Mouse (Mus musculus) embryo, embryonic 9.5 days (tissue): ENCODE results near the gene Lmna.
A peak's percentile ranks its signal among the peaks of the same experiment; 100 is the strongest.

Experiments used
- DNase-seq: peaks from one replicate; pipeline ENCODE4 v3.0.0-alpha.2; 2017; ENCODE audit errors: extremely low spot score

The Lmna gene

DNA sequence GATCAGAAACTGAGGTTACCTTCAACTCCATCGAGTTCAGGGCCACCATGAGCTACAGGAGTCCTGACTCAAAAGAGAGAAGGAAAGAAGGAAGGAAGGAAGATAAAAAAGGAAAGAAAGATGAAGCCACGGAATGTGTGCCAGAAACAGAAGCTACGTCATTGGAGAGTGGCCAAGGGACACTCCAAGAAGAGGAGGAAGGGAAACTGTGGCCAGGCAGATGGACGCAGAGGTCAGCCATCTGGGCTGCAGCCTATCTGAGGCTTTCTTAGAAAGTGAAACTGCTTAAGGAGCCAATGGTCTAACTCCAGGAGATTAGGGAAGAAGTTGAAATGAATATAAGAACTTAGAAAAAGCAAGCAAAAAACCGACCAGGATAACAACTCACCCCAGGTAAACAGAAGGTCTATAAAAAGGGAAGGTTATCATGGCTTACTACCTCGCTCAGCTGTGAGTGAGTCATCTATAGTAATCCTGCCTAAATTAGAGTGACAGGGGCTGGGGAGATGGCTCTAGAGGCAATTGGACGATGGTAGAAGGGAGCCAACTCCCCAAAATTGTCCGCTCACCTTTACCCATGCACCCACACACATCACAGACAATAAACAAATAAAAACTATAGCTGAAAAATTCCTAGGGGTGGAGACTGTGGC lies 63.2 kb downstream of the Lmna start:
- no peak for DNase-seq

DNA sequence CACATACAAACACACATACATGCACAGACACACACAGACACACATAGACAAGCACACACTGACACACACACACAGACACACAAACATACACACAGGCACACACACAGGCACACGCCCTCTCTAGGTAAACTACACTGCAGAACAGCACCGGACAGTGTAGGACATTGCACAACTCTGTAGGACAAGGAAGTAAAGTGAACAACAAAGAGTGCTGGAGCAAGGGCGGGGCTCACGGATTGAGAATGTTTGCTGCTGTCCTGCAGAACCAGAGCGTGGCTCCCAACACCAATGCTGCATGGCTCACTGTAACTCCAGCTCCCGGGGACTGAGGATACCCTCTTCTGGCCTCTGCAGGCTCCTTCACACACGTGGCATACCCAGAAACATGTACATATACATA lies 66.9 kb downstream of the Lmna start:
- no peak for DNase-seq

DNA sequence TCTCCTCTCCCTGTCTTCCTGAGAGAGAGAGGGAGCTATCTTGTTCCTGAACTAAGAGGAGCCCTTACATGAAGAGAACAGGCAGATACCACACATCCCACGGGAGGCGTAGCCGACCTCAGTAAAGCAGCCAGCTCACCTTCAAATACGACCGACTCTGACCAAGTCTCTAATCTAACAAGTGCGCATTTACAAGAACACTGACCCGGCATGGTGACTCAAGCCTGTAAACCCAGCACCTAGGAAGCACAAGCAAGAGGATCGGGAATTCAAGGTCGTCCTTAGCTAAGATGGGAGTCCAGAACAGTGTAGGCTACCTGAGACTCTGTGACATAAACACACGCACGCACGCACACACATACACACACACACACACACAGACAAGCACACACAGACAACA lies 67.3 kb downstream of the Lmna start:
- no peak for DNase-seq

DNA sequence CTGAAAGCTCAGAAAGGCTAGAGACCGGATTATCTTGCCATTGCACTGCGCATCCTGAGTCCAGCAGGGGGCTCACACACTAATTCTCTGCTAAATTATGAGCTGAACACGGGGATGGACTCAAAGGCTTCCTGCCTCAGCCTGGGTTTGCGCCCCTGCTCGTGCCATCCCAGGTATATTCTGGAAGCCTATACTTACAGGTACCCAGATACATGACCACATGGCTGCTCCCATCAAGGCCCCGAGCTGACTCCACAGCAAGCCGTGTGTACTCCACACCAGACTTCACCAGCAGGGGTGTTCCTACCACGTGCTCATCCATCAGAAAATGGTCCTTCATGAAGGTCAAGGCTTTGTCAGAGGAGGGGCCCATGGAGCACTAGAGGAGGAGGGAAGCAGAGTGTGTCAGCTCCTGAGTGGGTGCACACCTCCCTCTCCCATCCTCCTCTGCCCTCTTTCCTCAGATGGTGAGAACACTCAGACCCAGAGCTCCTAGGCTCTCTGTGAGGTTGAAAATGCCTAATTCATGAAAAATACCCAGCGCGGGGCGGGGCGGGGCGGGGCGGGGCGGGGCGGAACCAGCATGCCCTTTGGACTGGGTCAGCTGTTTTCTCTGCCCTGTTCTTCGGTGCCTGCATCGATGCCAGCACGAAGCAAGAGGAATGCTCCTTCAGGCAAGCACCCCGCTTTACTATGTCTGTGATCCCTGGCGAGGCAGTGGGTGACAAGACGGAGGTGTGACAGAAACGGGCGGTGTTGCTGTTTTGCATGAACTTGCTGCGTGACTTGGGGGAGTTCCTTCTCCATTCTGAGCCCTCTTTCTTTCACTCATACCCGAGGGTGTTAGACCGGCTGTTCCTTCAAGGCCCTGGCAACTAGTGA lies 69.0 kb downstream of the Lmna start:
- peak; percentile 52 for DNase-seq

DNA sequence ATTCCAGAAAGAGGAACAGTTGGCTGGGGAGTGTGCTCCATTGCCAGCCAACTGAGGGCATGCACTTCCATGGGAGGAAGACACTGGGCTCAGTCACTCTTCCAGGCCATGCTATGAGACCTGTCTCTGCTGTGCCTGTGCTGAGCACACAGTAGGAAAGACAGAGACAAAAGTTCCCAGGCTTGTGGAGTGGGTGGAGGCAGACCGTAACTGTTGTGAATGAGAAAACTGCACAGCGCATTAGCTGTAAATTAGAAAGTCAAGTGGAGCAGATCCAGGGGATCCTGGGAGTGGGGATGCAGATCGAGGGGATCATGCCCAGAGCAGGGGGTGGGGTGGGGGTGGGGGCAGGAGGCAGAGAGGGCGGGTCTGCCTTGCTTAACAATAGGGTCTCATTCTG lies 70.2 kb downstream of the Lmna start:
- DNase-seq: no peak

DNA sequence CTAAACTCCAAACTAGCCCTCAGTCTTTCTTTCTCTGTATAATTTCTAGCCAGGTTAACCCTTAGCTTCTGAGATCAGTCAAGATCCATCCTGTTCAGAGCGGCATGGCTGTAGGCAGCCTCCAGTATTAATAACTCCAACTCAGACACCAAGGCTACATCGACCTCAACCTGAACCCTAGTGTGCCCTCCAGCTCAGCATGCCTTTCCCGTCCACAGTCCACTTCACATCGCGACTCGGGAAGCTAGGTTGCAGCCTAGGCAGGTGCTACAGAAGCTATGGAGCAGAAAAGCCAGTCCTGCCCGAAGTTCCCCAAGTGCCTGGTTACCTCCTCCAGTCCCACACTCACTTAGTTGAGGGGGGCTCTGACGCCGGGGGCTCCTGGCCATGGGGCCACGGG lies 72.3 kb downstream of the Lmna start:
- DNase-seq: no peak

DNA sequence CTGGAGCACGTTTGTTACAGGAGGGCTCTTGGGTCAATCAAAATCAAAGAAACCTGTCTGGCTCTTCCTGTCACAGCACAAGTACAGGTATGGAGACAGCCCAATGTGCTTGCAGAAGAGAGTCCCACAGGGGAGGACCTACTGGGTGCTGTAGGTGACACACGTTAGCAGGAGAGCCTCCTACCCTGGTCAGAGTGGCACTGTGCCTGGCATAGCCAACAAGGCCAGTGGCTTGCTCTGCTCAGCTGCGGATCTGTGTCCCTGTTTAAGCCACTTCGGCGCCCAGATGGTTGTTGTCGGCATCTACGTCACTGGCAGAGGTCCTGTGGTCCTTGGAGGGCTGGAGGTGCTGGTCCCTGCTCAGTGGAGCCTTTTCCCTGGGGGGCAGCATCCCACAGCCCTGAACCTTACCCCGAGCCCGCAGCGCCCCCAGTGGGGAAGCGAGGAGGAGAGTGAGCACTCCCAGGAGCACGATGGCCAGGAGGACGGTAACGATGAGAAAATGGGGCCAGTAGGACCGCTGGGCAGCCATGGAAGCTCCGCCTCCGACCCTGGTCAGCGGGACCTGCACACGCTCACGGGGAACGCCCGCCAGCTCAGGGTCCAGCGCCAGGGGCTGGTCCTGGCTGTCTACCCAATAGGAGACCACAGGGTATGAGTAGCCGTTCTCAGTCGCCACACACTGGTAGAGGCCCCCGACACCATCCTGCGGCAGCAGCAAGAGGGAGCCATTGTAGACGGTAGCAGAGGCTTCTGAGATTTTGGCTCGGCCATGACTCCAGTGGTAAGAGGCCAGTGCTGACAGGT lies 73.2 kb downstream of the Lmna start:
- DNase-seq: peak; percentile 86

DNA sequence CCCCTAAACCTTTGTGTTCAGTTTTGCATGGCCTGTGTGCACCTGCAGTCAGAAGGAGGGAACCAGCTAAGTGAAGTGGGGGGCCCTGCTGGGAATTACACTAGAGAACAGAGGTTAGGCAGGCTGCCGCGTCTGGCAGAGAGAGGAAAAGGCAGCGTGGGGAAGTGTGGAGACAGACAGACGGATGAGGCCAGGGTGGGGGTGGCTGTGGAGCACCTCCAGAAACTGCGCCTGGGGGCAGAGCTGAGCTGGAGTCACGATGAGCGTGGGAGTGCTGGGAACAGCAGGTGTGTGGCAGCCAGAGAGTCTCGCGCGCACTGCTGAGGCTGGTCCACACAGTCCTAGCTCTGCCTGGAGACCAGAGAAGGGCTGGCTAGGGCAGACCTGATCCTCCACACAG lies 74.2 kb downstream of the Lmna start:
- DNase-seq: no peak
